Mouse (Mus musculus) hindlimb bud, embryonic 11.5 days (tissue): Measurements from ENCODE around the gene Gm3182.
"Not testable (repeated sequence)": the region's sequence is repeated elsewhere in the genome, so short reads cannot be mapped to it uniquely, and the experiment has no call there.

Experiments used
- DNase-seq: peaks from one replicate; pipeline ENCODE4 v3.0.0-alpha.2; 2012; ENCODE audit warnings: low read depth, low spot score; ENCODE audit errors: extremely low spot score

Gm3182 gene

GRCm38 (mm10) chr14:4481445-4481844 is at the start of gene Gm3182:
Gm3182 (plus strand) TSS chr14:4481745.
- not testable (repeated sequence) for DNase-seq

- not testable (repeated sequence) for DNase-seq
Observed at GRCm38 (mm10) chr14:4499425-4499824, 17.9 kb downstream of the Gm3182 start.
